Mouse (Mus musculus) adrenal gland, adult 8-10 months (tissue): ENCODE results near the gene Plekhh2. TPM values are rescaled to one million over a fixed set of nuclear protein-coding genes. Genes with fewer than 3 reads are reported as not detected.
"Not testable (repeated sequence)": the region's sequence is repeated elsewhere in the genome, so short reads cannot be mapped to it uniquely, and the experiment has no call there.

Experiments
- DNase-seq: peaks from one replicate; pipeline ENCODE4 v3.0.0; 2022
- total RNA-seq, 4 experiments: library from RNA; stranded (reverse); gene quantifications; 2 replicates each; pipeline ENCODE4 v1.2.4; 2022

Plekhh2 gene
- total RNA-seq, 4 experiments from 2014 or later = 2.2 to 6.4 (median 4.2) TPM

GRCm38 (mm10) chr17:84512516-84513085 is 906 bp downstream of the Plekhh2 start:
- DNase-seq = no peak

GRCm38 (mm10) chr17:84515901-84516300 is 4.2 kb downstream of the Plekhh2 start:
- DNase-seq = no peak

GRCm38 (mm10) chr17:84519346-84519745 is 7.7 kb downstream of the Plekhh2 start:
- no peak for DNase-seq

GRCm38 (mm10) chr17:84520057-84520456 is 8.4 kb downstream of the Plekhh2 start:
- no peak for DNase-seq

- DNase-seq = no peak
Observed at GRCm38 (mm10) chr17:84529356-84529755, 17.7 kb downstream of the Plekhh2 start.

- no peak for DNase-seq
Observed at GRCm38 (mm10) chr17:84530202-84530796, 18.6 kb downstream of the Plekhh2 start.

GRCm38 (mm10) chr17:84532909-84533499 is 21.3 kb downstream of the Plekhh2 start:
- DNase-seq = no peak

- no peak for DNase-seq
Observed at GRCm38 (mm10) chr17:84533841-84534240, 22.1 kb downstream of the Plekhh2 start.

GRCm38 (mm10) chr17:84534632-84535031 is 22.9 kb downstream of the Plekhh2 start:
- no peak for DNase-seq

- DNase-seq = no peak
Observed at GRCm38 (mm10) chr17:84535226-84535625, 23.5 kb downstream of the Plekhh2 start.

- no peak for DNase-seq
Observed at GRCm38 (mm10) chr17:84537301-84537700, 25.6 kb downstream of the Plekhh2 start.

- DNase-seq = no peak
Observed at GRCm38 (mm10) chr17:84537966-84538365, 26.3 kb downstream of the Plekhh2 start.

- no peak for DNase-seq
Observed at GRCm38 (mm10) chr17:84540603-84541002, 28.9 kb downstream of the Plekhh2 start.

- no peak for DNase-seq
Observed at GRCm38 (mm10) chr17:84550902-84551877, 39.5 kb downstream of the Plekhh2 start.

- DNase-seq = no peak
Observed at GRCm38 (mm10) chr17:84552230-84552629, 40.5 kb downstream of the Plekhh2 start.

- not testable (repeated sequence) for DNase-seq
Observed at GRCm38 (mm10) chr17:84564264-84564663, 52.6 kb downstream of the Plekhh2 start.

- DNase-seq = no peak
Observed at GRCm38 (mm10) chr17:84565762-84566161, 54.1 kb downstream of the Plekhh2 start.

GRCm38 (mm10) chr17:84566773-84567555 is 55.3 kb downstream of the Plekhh2 start:
- DNase-seq = no peak

GRCm38 (mm10) chr17:84568807-84569206 is 57.1 kb downstream of the Plekhh2 start:
- DNase-seq = no peak

GRCm38 (mm10) chr17:84569770-84570169 is 58.1 kb downstream of the Plekhh2 start:
- no peak for DNase-seq

- no peak for DNase-seq
Observed at GRCm38 (mm10) chr17:84571629-84572028, 59.9 kb downstream of the Plekhh2 start.

GRCm38 (mm10) chr17:84573305-84573704 is 61.6 kb downstream of the Plekhh2 start:
- DNase-seq = no peak
